Mouse (Mus musculus): ENCODE measurements at regions not wholly inside any gene's neighbourhood (a gene's known extent, or its start where the extent isn't known, plus 50 kb on each side); places are given as distances from the start of the nearest gene placed in this dataset.

DNA sequence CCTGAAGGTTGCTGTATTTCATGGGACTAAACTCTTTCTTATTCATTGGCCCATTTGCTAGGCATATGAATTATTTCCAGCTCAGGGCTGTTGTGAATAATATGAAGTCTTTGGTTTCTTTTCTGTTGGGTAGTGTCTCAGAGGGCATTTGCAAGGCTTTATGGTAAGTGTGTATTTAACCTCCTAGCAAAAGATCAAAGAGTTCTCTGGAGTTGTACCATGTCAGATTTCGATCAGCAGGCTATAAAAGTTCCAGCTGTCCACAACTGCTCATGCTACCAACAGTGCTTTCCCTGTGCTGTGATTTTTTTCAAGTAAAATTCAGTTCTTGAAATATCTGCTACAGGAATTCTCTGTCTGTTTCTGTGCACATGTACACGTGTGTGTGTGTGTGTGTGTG lies 165.5 kb upstream of the Zc3h12c start:
- Histone ChIP-seq H3K9me3 (ENCODE audit: control insufficient read depth, low read length) (no peaks in the 10 kb centered on the region), H3K9ac (ENCODE audit: low read depth, low read length, severe bottlenecking) (no peak overlapping the region), H3K4me3 (replicated peaks; ENCODE audit: low read length) (no peak overlapping the region), H3K4me2 (replicated peaks; ENCODE audit: low read depth, low read length, severe bottlenecking) (no peak overlapping the region), H3K4me1 (ENCODE audit: control insufficient read depth, insufficient read depth, low read length) (no peaks in the 10 kb centered on the region), H3K27ac (replicated peaks; ENCODE audit: low read depth, low read length) (no peak overlapping the region), H3K36me3 (ENCODE audit: control insufficient read depth, insufficient read depth, low read length) (no peaks in the 10 kb centered on the region), H3K27me3 (ENCODE audit: control insufficient read depth, insufficient read depth, low read length) (no peaks in the 10 kb centered on the region)
- ATAC-seq (ENCODE audit: low FRiP score, low read depth) (no peak), DNase-seq (ENCODE audit: low spot score) (no peak)
- no peak for TF ChIP-seq POLR2A (IDR thresholded peaks at IDR 0.05; ENCODE audit: borderline replicate concordance, extremely low read depth, insufficient read depth, insufficient read length)
- WGBS = 24% methylated on average over 2 of the region's 2 CpGs

DNA sequence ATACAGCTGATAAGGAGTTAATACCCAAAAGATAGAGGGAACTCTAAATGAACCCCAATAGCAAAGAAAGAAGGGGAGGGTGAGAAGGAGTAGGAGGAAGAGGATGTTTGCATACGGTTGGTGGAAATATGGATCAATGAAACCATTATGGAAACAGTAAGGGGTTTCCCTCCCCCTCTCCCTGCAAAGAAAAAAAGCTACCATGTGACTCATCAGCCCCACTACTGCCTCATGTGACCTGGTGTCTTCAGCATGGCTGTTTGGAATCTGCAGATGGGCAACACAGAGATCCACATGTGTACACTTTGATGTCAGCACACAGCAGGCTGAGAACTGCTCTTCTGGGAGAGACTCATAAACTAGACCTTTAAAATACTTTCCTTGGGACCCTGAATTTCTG lies 163.4 kb upstream of the Zc3h12c start:
- DNase-seq (ENCODE audit: low spot score) = no peak
- H3K9me3 ChIP-seq (ENCODE audit: control insufficient read depth, low read length) = no peaks in the 10 kb centered on the region
- no peaks in the 10 kb centered on the region for H3K36me3 ChIP-seq (ENCODE audit: control insufficient read depth, insufficient read depth, low read length)
- no peaks in the 10 kb centered on the region for H3K27me3 ChIP-seq (ENCODE audit: control insufficient read depth, insufficient read depth, low read length)
- no peak overlapping the region for H3K27ac ChIP-seq (replicated peaks; ENCODE audit: low read depth, low read length)
- H3K4me1 ChIP-seq (ENCODE audit: control insufficient read depth, insufficient read depth, low read length) = no peaks in the 10 kb centered on the region
- WGBS = 71% methylated on average over 1 of the region's 1 CpGs
- no peak for TF ChIP-seq POLR2A (IDR thresholded peaks at IDR 0.05; ENCODE audit: borderline replicate concordance, extremely low read depth, insufficient read depth, insufficient read length)
- no peak overlapping the region for H3K4me3 ChIP-seq (replicated peaks; ENCODE audit: low read length)
- no peak overlapping the region for H3K4me2 ChIP-seq (replicated peaks; ENCODE audit: low read depth, low read length, severe bottlenecking)
- no peak for ATAC-seq (ENCODE audit: low FRiP score, low read depth)
- H3K9ac ChIP-seq (ENCODE audit: low read depth, low read length, severe bottlenecking) = no peak overlapping the region

DNA sequence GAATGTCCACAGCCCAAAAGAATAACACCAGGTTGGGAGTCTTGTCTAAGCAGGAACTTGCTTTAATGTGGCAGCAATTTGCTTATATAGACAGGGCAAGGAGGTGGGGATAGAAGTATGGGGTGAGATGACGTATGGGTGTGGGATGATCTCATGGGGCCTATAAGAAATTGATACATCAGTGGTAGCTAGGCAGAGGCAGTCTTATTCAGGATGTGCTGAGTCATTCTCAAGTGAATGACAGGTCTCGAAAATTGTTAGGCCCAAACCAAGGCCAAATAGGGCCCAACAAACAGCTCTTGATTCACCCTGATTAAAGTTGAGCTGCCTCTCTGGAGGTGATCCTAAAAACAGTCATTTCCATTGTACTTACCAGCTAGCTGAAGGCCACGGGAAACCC lies 162.3 kb upstream of the Zc3h12c start:
- H3K27ac ChIP-seq (replicated peaks; ENCODE audit: low read depth, low read length) = no peak overlapping the region
- H3K4me2 ChIP-seq (replicated peaks; ENCODE audit: low read depth, low read length, severe bottlenecking) = no peak overlapping the region
- 85% methylated on average over 3 of the region's 3 CpGs for WGBS
- H3K36me3 ChIP-seq (ENCODE audit: control insufficient read depth, insufficient read depth, low read length) = no peaks in the 10 kb centered on the region
- no peaks in the 10 kb centered on the region for H3K9me3 ChIP-seq (ENCODE audit: control insufficient read depth, low read length)
- DNase-seq (ENCODE audit: low spot score) (no peak), ATAC-seq (ENCODE audit: low FRiP score, low read depth) (no peak)
- H3K9ac ChIP-seq (ENCODE audit: low read depth, low read length, severe bottlenecking) = no peak overlapping the region
- no peak for TF ChIP-seq POLR2A (IDR thresholded peaks at IDR 0.05; ENCODE audit: borderline replicate concordance, extremely low read depth, insufficient read depth, insufficient read length)
- no peaks in the 10 kb centered on the region for H3K4me1 ChIP-seq (ENCODE audit: control insufficient read depth, insufficient read depth, low read length)
- no peaks in the 10 kb centered on the region for H3K27me3 ChIP-seq (ENCODE audit: control insufficient read depth, insufficient read depth, low read length)
- no peak overlapping the region for H3K4me3 ChIP-seq (replicated peaks; ENCODE audit: low read length)

DNA sequence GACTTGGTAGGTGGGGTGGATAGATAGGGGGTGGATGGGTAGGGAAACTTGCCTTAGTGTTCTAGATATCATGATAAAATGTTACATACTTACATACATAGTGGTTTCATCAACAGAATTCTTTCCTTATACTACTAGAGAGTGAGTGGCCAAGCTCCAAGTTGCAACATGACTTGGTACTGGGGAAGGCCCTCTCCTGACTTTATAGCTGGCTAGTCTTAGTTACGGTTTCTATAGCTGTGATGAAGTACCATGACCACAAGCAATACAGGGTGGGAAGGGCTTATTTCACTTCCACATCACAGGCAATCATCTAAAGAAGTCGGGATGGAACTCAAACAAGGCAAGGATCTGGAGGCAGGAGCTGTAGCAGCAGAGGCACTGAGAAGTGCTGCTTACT lies 156.0 kb upstream of the Zc3h12c start:
- no peak overlapping the region for H3K4me2 ChIP-seq (replicated peaks; ENCODE audit: low read depth, low read length, severe bottlenecking)
- no peaks in the 10 kb centered on the region for H3K4me1 ChIP-seq (ENCODE audit: control insufficient read depth, insufficient read depth, low read length)
- no peak overlapping the region for H3K9ac ChIP-seq (ENCODE audit: low read depth, low read length, severe bottlenecking)
- DNase-seq (ENCODE audit: low spot score) (no peak), ATAC-seq (ENCODE audit: low FRiP score, low read depth) (no peak)
- no peaks in the 10 kb centered on the region for H3K9me3 ChIP-seq (ENCODE audit: control insufficient read depth, low read length)
- H3K27me3 ChIP-seq (ENCODE audit: control insufficient read depth, insufficient read depth, low read length) = no peaks in the 10 kb centered on the region
- no peak overlapping the region for H3K27ac ChIP-seq (replicated peaks; ENCODE audit: low read depth, low read length)
- H3K36me3 ChIP-seq (ENCODE audit: control insufficient read depth, insufficient read depth, low read length) = no peaks in the 10 kb centered on the region
- WGBS = 85% methylated on average over 2 of the region's 2 CpGs
- no peak for TF ChIP-seq POLR2A (IDR thresholded peaks at IDR 0.05; ENCODE audit: borderline replicate concordance, extremely low read depth, insufficient read depth, insufficient read length)
- H3K4me3 ChIP-seq (replicated peaks; ENCODE audit: low read length) = no peak overlapping the region

DNA sequence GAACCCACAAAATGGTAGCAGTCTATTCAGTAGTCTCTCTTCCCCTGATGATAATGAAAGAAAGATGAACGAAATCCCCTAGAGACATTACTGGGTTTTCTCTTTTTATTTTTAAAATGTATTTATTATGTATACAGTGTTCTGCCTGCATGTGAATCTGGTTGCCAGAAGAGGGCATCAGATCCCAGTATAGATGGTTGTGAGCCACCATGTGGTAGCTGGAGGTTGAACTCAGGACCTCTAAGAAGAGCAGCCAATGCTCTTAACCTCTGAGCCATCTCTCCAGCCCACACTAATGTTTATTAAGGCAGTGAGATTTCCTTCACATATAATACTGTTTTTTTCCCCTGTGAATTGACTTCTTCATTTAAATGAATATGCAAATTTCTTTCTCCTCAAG lies 155.4 kb upstream of the Zc3h12c start:
- no peak for TF ChIP-seq POLR2A (IDR thresholded peaks at IDR 0.05; ENCODE audit: borderline replicate concordance, extremely low read depth, insufficient read depth, insufficient read length)
- Histone ChIP-seq H3K36me3 (ENCODE audit: control insufficient read depth, insufficient read depth, low read length) (no peaks in the 10 kb centered on the region), H3K4me3 (replicated peaks; ENCODE audit: low read length) (no peak overlapping the region), H3K4me1 (ENCODE audit: control insufficient read depth, insufficient read depth, low read length) (no peaks in the 10 kb centered on the region), H3K27me3 (ENCODE audit: control insufficient read depth, insufficient read depth, low read length) (no peaks in the 10 kb centered on the region), H3K4me2 (replicated peaks; ENCODE audit: low read depth, low read length, severe bottlenecking) (no peak overlapping the region), H3K27ac (replicated peaks; ENCODE audit: low read depth, low read length) (no peak overlapping the region), H3K9ac (ENCODE audit: low read depth, low read length, severe bottlenecking) (no peak overlapping the region), H3K9me3 (ENCODE audit: control insufficient read depth, low read length) (no peaks in the 10 kb centered on the region)
- no peak for DNase-seq (ENCODE audit: low spot score)
- no peak for ATAC-seq (ENCODE audit: low FRiP score, low read depth)
- 68% methylated on average over 1 of the region's 1 CpGs for WGBS

DNA sequence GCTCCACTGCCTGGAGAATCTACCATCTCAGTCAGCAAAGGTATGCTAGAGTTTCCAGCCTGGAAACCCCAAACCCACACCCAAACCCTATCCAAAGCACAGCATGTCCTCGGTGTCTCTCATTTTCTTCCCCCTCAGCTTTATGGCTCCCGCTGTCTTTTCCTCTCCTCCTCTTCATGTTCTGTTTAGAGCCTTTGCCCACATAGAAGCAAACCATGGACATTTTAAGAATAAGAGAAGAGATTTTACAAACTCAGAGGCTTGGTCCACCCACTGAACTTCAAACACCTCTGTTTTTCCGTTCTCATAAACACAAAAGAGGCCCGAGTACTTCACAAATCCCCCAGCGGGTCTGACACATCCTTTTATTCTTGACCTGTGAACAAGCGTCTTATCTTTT lies 154.9 kb upstream of the Zc3h12c start:
- H3K9me3 ChIP-seq (ENCODE audit: control insufficient read depth, low read length) = no peaks in the 10 kb centered on the region
- no peaks in the 10 kb centered on the region for H3K36me3 ChIP-seq (ENCODE audit: control insufficient read depth, insufficient read depth, low read length)
- whole genome bisulfite sequencing = 88% methylated on average over 6 of the region's 6 CpGs
- DNase-seq (ENCODE audit: low spot score) (no peak), ATAC-seq (ENCODE audit: low FRiP score, low read depth) (no peak)
- no peak overlapping the region for H3K9ac ChIP-seq (ENCODE audit: low read depth, low read length, severe bottlenecking)
- no peak overlapping the region for H3K4me3 ChIP-seq (replicated peaks; ENCODE audit: low read length)
- H3K4me2 ChIP-seq (replicated peaks; ENCODE audit: low read depth, low read length, severe bottlenecking) = no peak overlapping the region
- no peaks in the 10 kb centered on the region for H3K4me1 ChIP-seq (ENCODE audit: control insufficient read depth, insufficient read depth, low read length)
- H3K27ac ChIP-seq (replicated peaks; ENCODE audit: low read depth, low read length) = no peak overlapping the region
- no peak for TF ChIP-seq POLR2A (IDR thresholded peaks at IDR 0.05; ENCODE audit: borderline replicate concordance, extremely low read depth, insufficient read depth, insufficient read length)
- no peaks in the 10 kb centered on the region for H3K27me3 ChIP-seq (ENCODE audit: control insufficient read depth, insufficient read depth, low read length)

Measured in limb, embryonic 14.5 days (tissue).